In genomic region chr17:91903092-91903491, GRCm38 (mm10) we compare ENCODE assay signal across 24 mouse cellular contexts.
DNase-seq lines count a peak whose midpoint lies in the region; ATAC-seq and TF ChIP-seq lines count a peak whose summit lies in the region.
"Had no signal": no experiment of that assay in that cellular context is flagged by ENCODE, and none has a peak within 500 bp of the region (broad histone marks: within the 10 kb centered on the region; RNA-seq: fewer than 3 reads in every experiment).

No protein-coding gene starts in this region.

- H3K4me3 ChIP-seq in left cerebral cortex, adult 2 months = no peak overlapping the region
- H3K4me3 ChIP-seq: embryonic facial prominence, embryonic 10.5 days; embryonic facial prominence, embryonic 12.5 days; forebrain, embryonic 13.5 days; forebrain, embryonic 15.5 days had no signal

- H3K27ac ChIP-seq in left cerebral cortex, adult 2 months = no peak overlapping the region
- H3K27ac ChIP-seq: embryonic facial prominence, embryonic 10.5 days; embryonic facial prominence, embryonic 12.5 days; forebrain, embryonic 13.5 days; forebrain, embryonic 15.5 days had no signal

- no peak for DNase-seq in frontal cortex, postnatal 10 days (ENCODE audit: low spot score in 2 of 2)
- DNase-seq in left cerebral cortex, adult 2 months (ENCODE audit: extremely low spot score in 1 of 2, low spot score in 2 of 2) = no peak
- DNase-seq in left cerebral cortex, adult 18-20 months (ENCODE audit: low spot score in 2 of 2) = no peak
- peak; percentile 31 for DNase-seq in brain, adult 2 months (ENCODE audit: low read depth, low spot score)
- DNase-seq in kidney, adult 18-20 months = no peak
- DNase-seq: adrenal gland, adult 8-10 months; adrenal gland, postnatal 14 days; adrenal gland, postnatal 36 days; B cell, adult 2 months; cerebellum, adult 11 months; cerebellum, adult 18-20 months; cerebellum, adult 8-10 months; cerebellum, adult 9-11 months; cerebellum, postnatal 14 days; cerebellum, postnatal 36 days; forebrain, postnatal 0 days had no signal

- 0 out of 2 replicates have a peak, but pooled peaks have one; percentile 57 for ATAC-seq in frontal cortex, adult (ENCODE audit: low TSS enrichment)
- ATAC-seq: activated CD4-positive, CD25-positive, alpha-beta regulatory T cell, adult 4 months; CD4-positive, CD25-positive, alpha-beta regulatory T cell, adult 4 months; forebrain, embryonic 13.5 days; forebrain, embryonic 15.5 days; forebrain, postnatal 0 days; Patski had no signal

- intact Hi-C loops in left cerebral cortex, adult 2 months (cut with DNase I) = loop anchor here (10.0 kb wide), 2 partner anchors 808 to 1278 kb away; partner anchors contain the start of gene Nrxn1

- peak; percentile 44 for TF ChIP-seq CTCF in left cerebral cortex, adult 2 months (IDR thresholded peaks at IDR 0.05)
